Mouse (Mus musculus): Measurements from ENCODE around the gene Cachd1. TPM values are rescaled to one million over a fixed set of nuclear protein-coding genes. Genes with fewer than 3 reads are reported as not detected.

Gene Cachd1
- total RNA-seq, 2 experiments from 2014 or later, result 34.9 to 35.3 TPM

- DNase-seq (ENCODE audit: low spot score in 2 of 2), result no peak
Observed at GRCm38 (mm10) chr4:100787201-100787600, 10.7 kb downstream of the Cachd1 start.

- DNase-seq (ENCODE audit: low spot score in 2 of 2), result no peak
Observed at GRCm38 (mm10) chr4:100790176-100790575, 13.7 kb downstream of the Cachd1 start.

DNA sequence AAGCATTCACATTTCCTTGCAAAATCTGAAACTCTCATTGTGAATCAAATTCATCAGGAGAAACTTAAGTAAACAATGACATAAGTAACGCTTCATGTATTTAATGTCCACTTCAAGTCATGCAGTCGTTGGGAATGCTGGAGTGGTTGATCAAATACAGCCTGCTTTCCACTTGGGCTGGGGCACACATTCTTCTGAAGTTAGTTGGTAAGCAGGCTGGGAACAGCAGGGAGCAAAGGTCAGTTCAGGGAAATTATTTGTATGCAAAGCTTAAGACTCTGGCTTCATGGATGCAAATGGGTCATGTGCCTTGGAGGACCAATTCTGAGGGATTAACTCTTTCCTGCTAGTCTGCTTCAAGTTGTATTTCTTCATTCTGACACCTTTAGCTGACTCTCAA, 16.7 kb downstream of the Cachd1 start:
- no peak for DNase-seq (ENCODE audit: low spot score in 2 of 2)

DNA sequence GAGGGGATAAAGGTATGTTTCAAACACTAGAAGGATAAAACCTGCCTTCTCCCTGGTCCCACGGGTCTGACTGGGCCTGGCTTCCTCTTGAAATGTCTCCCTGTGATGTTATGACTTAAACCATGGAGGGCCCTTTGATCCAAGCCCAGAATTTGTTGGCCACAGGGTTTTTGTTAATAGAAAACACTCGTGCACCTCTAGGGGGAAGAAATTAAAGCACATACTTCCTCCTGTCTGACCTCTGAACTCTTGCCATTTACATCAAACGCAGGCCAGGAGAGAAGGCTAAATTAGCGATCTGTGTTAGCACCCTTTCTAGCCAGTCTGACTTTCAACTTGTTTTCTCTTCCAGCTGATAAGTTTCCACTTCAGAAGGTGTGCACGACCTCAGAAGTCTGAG, 19.0 kb downstream of the Cachd1 start:
- no peak for DNase-seq (ENCODE audit: low spot score in 2 of 2)

GRCm38 (mm10) chr4:100800730-100801442, 24.4 kb downstream of the Cachd1 start:
- DNase-seq (ENCODE audit: low spot score in 2 of 2), result no peak

DNA sequence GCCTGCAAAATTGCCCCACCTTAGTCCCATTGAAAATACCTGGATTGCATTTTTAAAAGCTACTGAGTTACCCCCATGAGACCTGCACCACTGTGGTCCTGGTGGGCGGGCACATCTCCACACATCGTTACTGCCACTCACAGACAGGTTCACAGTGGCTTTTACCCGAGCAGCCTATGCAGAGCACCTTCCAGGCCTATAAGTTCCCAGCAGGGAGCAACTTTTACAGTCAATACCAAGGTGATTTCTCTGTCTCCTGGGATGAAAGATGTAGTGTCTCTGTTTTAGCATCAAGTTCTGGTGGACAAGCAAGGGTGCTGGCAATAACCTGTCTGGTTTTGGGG, 24.9 kb downstream of the Cachd1 start:
- no peak for DNase-seq (ENCODE audit: low spot score in 2 of 2)

DNA sequence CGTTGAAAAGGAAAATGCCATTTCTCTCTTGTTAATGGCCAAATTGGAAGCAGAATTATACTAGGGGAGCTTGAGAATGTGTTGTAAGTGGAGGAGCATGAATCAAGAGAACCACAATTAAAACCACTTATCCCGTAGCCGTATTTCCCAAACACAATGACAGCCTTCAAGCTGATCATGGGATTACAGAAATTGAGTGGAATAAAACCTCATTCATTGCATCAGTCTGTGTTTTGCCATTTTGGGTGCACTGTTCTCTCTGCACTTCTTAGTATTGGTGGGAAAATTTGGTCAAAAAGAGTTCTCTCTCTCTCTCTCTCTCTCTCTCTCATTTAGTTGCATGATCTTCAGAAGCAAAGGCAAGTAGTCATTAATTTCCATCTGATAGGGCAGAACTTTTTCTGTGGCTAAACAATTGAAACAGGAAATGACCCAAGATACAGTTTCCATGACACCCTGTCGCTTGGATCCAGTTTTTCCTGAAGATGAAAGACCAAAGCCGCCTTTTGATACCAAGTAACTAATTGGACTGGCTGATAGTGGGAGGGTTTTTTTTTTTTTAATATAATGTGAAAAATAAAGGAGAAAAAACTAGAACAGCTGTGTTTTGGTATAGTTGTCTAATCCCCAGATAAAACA, 34.7 kb downstream of the Cachd1 start:
- DNase-seq (ENCODE audit: low spot score in 2 of 2), result no peak

- no peak for DNase-seq (ENCODE audit: low spot score in 2 of 2)
Observed at GRCm38 (mm10) chr4:100811802-100812510, 35.5 kb downstream of the Cachd1 start.

GRCm38 (mm10) chr4:100813767-100814461, 37.4 kb downstream of the Cachd1 start:
- DNase-seq (ENCODE audit: low spot score in 2 of 2), result no peak

GRCm38 (mm10) chr4:100819238-100819637, 42.8 kb downstream of the Cachd1 start:
- no peak for DNase-seq (ENCODE audit: low spot score in 2 of 2)

DNA sequence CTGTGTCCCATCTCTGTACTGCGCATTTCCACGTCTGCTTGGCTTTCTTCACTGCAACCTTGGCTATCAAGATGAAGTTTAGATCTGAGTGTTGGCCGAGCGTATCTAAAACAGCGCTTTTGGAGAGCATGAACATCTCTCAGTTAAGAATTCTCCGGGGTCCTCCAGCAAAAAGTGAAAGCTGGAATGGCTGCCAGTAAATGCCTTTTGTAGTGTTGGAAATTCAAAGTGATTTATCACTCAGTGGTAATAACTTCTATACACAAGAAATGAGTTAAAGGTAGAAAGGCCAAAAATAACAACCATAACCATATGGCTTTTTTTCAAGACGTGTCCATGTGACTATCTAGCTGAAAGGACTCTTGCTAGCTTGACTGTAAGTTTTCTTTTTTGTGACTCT, 46.1 kb downstream of the Cachd1 start:
- no peak for DNase-seq (ENCODE audit: low spot score in 2 of 2)

GRCm38 (mm10) chr4:100827374-100827773, 50.9 kb downstream of the Cachd1 start:
- DNase-seq (ENCODE audit: low spot score in 2 of 2), result no peak

DNA sequence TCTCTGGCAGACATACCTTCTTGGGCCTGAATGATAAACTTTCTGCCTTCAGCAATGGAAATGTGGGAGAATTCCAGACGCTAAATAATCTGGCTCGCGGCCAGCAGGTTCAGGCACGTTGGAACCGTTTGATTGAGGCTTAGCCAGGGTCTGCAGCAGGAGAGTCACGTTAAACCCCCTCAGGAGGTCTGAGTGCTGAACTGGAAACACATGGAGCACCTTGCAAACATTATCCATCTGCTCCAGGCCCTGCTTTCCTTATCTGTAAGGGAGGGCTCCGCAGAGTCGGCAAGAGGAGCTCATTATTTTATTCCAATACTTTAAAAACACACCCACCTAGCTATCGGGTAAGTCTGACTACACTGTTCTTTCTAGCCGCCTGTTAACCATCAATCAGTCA, 52.3 kb downstream of the Cachd1 start:
- no peak for DNase-seq (ENCODE audit: low spot score in 2 of 2)

GRCm38 (mm10) chr4:100837205-100837604, 60.7 kb downstream of the Cachd1 start:
- DNase-seq (ENCODE audit: low spot score in 2 of 2), result peak in 1 of 2 experiments; percentile 12

GRCm38 (mm10) chr4:100842629-100843028, 66.2 kb downstream of the Cachd1 start:
- no peak for DNase-seq (ENCODE audit: low spot score in 2 of 2)

DNA sequence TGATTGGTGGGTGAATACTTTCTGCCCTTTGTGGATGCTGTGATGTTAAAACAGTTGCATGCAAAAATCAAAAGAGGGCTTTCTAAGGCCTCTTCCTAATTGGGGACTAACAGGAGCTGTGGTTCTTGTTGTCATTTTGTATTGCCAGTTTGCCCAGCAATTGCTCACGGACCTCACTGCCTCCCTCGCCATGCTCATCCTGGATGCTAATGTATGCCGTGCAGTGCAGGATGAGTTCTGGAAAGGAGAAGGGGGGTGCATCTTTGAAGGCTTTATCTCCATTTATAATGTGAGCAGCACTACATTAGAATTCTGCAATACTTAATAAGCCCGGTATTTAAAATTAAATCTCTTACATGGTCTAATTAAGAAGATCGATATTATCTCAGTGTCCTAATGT, 66.6 kb downstream of the Cachd1 start:
- DNase-seq (ENCODE audit: low spot score in 2 of 2), result no peak

DNA sequence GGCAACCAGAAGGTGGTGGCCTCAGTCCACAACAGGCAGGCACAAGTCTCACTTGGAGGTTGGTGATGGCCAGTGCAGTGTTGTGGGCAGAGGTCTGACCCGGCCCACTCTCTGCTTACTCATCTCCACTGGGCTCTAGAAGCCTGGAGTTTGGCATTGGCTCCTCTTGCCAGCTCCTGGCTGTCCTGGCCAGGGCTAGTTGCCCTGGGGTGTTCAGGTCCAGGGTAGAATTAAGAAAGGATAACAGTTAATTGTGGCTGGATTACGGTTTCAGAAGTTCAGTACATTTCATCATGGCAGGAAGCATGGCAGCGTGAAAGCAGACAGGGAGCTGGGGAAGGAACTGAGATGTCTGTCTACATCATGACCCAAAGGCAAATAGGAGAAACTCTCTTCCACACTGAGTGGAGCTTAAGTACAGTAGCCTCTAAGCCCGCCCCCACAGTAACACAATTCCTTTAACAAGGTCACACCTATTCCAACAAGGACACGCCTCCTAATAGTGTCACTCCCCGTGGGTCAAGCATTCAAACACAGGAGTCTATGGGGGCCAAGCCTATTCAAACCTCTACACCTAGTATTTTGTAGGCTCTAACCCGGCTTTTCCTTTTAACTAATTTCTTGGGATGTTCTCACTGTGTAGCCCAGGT, 74.5 kb downstream of the Cachd1 start:
- no peak for DNase-seq (ENCODE audit: low spot score in 2 of 2)

DNA sequence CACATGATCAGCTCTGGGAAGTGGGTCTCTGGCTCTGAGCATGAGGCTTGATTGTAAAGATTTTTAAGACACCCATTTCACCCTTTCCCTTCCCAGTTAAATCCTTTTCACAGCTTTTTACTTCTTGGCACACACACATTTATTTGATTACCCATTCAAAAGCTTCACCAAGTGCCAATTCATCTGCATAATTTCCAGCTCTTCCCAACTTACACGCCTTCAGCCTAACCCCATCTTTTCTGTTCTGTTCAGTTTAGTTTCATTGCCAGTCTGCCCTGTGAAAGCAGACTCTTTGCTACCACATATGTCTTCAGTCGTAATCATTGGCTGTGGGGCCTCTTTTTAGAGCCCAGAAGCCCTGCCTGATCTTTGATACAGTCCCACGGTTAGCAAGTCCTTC, 76.0 kb downstream of the Cachd1 start:
- DNase-seq (ENCODE audit: low spot score in 2 of 2), result peak in 1 of 2 experiments; percentile 19

GRCm38 (mm10) chr4:100853426-100853825, 77.0 kb downstream of the Cachd1 start:
- no peak for DNase-seq (ENCODE audit: low spot score in 2 of 2)

- DNase-seq (ENCODE audit: low spot score in 2 of 2), result no peak
Observed at GRCm38 (mm10) chr4:100855373-100855772, 78.9 kb downstream of the Cachd1 start.

DNA sequence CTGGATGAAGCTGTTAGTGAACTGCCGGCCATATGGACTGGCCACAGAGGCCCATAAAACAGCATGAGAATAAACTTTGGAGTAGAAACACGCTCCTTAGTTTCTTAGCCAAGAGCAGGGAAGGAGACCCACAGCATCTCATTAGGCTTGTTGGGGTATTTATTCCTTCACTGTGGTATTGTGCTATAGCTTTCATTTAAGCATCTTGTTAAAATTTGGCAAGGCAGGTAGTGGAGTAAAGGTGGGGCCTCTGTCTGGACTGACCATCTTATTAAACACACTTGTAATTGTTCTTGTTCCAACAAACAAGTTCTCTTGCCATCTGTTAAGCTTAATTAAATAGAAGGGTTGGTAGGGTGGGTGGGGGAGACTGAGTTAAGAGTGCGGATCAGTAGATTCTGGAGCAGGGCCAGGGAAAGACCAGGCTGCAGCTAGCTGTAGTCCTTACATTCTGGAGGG, 81.0 kb downstream of the Cachd1 start:
- no peak for DNase-seq (ENCODE audit: low spot score in 2 of 2)
